ENCODE assay signal across 13 mouse cellular contexts in genomic region chr3:75395121-75395895, GRCm38 (mm10).
A peak's percentile ranks its signal among the peaks of the same experiment; 100 is the strongest.
DNase-seq lines count a peak whose midpoint lies in the region; ATAC-seq and TF ChIP-seq lines count a peak whose summit lies in the region.
"Had no signal": no experiment of that assay in that cellular context is flagged by ENCODE, and none has a peak within 500 bp of the region (broad histone marks: within the 10 kb centered on the region; RNA-seq: fewer than 3 reads in every experiment).

No protein-coding gene starts in this region.

- no peak for TF ChIP-seq CTCF in liver, postnatal 0 days (IDR thresholded peaks at IDR 0.05; ENCODE audit: low read depth)

- peak; percentile 25; the same call in 1 of the 2 replicates for ATAC-seq in neural tube, embryonic 11.5 days (ENCODE audit: insufficient read depth, low FRiP score, low TSS enrichment)
- peak; percentile 81 for ATAC-seq in neural tube, embryonic 14.5 days (ENCODE audit: low read depth)
- ATAC-seq in megakaryocyte-erythroid progenitor cell, adult 5-6 weeks (replicated peaks; ENCODE audit: low FRiP score, low TSS enrichment, poor library complexity, severe bottlenecking) = no peak
- no peak for ATAC-seq in liver, postnatal 0 days

- no peak for TF ChIP-seq EP300 in liver, postnatal 0 days (IDR thresholded peaks at IDR 0.05; ENCODE audit: low read depth)

- WGBS in neural tube, embryonic 11.5 days = 66% methylated on average over 7 of the region's 7 CpGs
- WGBS in neural tube, embryonic 14.5 days = 53% methylated on average over 7 of the region's 7 CpGs
- WGBS in liver, postnatal 0 days (ENCODE audit: insufficient replicate concordance) = 67% methylated on average over 7 of the region's 7 CpGs

- no peak overlapping the region for H3K27ac ChIP-seq in neural tube, embryonic 11.5 days (ENCODE audit: low read depth, low read length)
- H3K27ac ChIP-seq in neural tube, embryonic 14.5 days (ENCODE audit: low read depth, low read length) = peak overlapping the region; percentile 22; the same call in 1 of the 2 replicates
- no peak overlapping the region for H3K27ac ChIP-seq in liver, postnatal 0 days (ENCODE audit: low read depth)

- DNase-seq in frontal cortex, postnatal 10 days (ENCODE audit: low spot score in 2 of 2) = peak; percentile 9 to 13
- no peak for DNase-seq in frontal cortex, postnatal 14 days (ENCODE audit: low spot score in 2 of 2)
- no peak for DNase-seq in neural tube, embryonic 11.5 days (ENCODE audit: low spot score)
- DNase-seq in neural tube, embryonic 10.5 days (ENCODE audit: extremely low spot score, low spot score) = no peak
- DNase-seq in layer of hippocampus, adult 9-11 months = peak; percentile 44
- DNase-seq in liver, postnatal 0 days = no peak
- DNase-seq: adrenal gland, postnatal 36 days; cerebellum, postnatal 25 days; kidney, postnatal 25 days; right cerebral cortex, postnatal 25 days had no signal

- H3K36me3 ChIP-seq in neural tube, embryonic 11.5 days (ENCODE audit: control insufficient read depth, insufficient read depth, low read length) = no peaks in the 10 kb centered on the region
- no peaks in the 10 kb centered on the region for H3K36me3 ChIP-seq in neural tube, embryonic 14.5 days (ENCODE audit: control insufficient read depth, insufficient read depth, low read length)
- no peaks in the 10 kb centered on the region for H3K36me3 ChIP-seq in liver, postnatal 0 days (replicated peaks; ENCODE audit: insufficient read depth, low read length)

- no peak overlapping the region for H3K4me3 ChIP-seq in neural tube, embryonic 11.5 days (ENCODE audit: low read depth, low read length)
- no peak overlapping the region for H3K4me3 ChIP-seq in neural tube, embryonic 14.5 days (ENCODE audit: low read depth, low read length)
- no peak overlapping the region for H3K4me3 ChIP-seq in liver, postnatal 0 days (ENCODE audit: low read depth, low read length)
- H3K4me3 ChIP-seq: megakaryocyte, embryonic 14.5 days had no signal

- no peaks in the 10 kb centered on the region for H3K27me3 ChIP-seq in neural tube, embryonic 11.5 days (ENCODE audit: control insufficient read depth, insufficient read depth, low read length)
- no peaks in the 10 kb centered on the region for H3K27me3 ChIP-seq in neural tube, embryonic 14.5 days (ENCODE audit: control insufficient read depth, insufficient read depth, low read length)
- no peaks in the 10 kb centered on the region for H3K27me3 ChIP-seq in liver, postnatal 0 days (ENCODE audit: insufficient read depth, low read length)
- H3K27me3 ChIP-seq: megakaryocyte, embryonic 14.5 days had no signal

- no peaks in the 10 kb centered on the region for H3K9me3 ChIP-seq in neural tube, embryonic 11.5 days (ENCODE audit: control insufficient read depth, low read length)
- no peaks in the 10 kb centered on the region for H3K9me3 ChIP-seq in neural tube, embryonic 14.5 days (ENCODE audit: control insufficient read depth, low read length)
- H3K9me3 ChIP-seq in liver, postnatal 0 days (ENCODE audit: low read length) = no peaks in the 10 kb centered on the region

- H3K4me1 ChIP-seq in neural tube, embryonic 11.5 days (ENCODE audit: control insufficient read depth, insufficient read depth, low read length) = no peaks in the 10 kb centered on the region
- H3K4me1 ChIP-seq in neural tube, embryonic 14.5 days (ENCODE audit: control insufficient read depth, insufficient read depth, low read length) = 0 out of 2 replicates have a peak, but pooled peaks cover 3% of the 10 kb centered on the region
- no peaks in the 10 kb centered on the region for H3K4me1 ChIP-seq in liver, postnatal 0 days (ENCODE audit: insufficient read depth)
- H3K4me1 ChIP-seq: megakaryocyte, embryonic 14.5 days had no signal

- H3K9ac ChIP-seq in neural tube, embryonic 11.5 days (ENCODE audit: low read length) = no peak overlapping the region
- H3K9ac ChIP-seq in neural tube, embryonic 14.5 days (replicated peaks; ENCODE audit: low read depth, low read length) = no peak overlapping the region
- H3K9ac ChIP-seq in liver, postnatal 0 days (replicated peaks) = no peak overlapping the region

- no peak overlapping the region for H3K4me2 ChIP-seq in neural tube, embryonic 11.5 days (ENCODE audit: low read depth)
- no peak overlapping the region for H3K4me2 ChIP-seq in neural tube, embryonic 14.5 days (ENCODE audit: low read depth, low read length)
- no peak overlapping the region for H3K4me2 ChIP-seq in liver, postnatal 0 days (ENCODE audit: low read depth, low read length)

Comparison
In these comparisons a context has a peak if more than half of its experiments do, and no peak if none do; other contexts are left out.
1. DNase-seq: peak in frontal cortex, postnatal 10 days (2 of 2) and layer of hippocampus, adult 9-11 months (single experiment); none in frontal cortex, postnatal 14 days (0 of 2), neural tube, embryonic 11.5 days (single experiment), neural tube, embryonic 10.5 days (single experiment) and liver, postnatal 0 days (single experiment).
2. ATAC-seq: peak in neural tube, embryonic 11.5 days (single experiment) and neural tube, embryonic 14.5 days (single experiment); none in megakaryocyte-erythroid progenitor cell, adult 5-6 weeks (single experiment) and liver, postnatal 0 days (single experiment).